Mouse (Mus musculus): ENCODE measurements around the gene Clip2.

Clip2 gene

GRCm38 (mm10) chr5:134510266-134510665, 42.0 kb downstream of the Clip2 start:
- peaks cover 6% of the 10 kb centered on the region for H3K27me3 ChIP-seq (ENCODE audit: insufficient read depth, low read length)
- H3K4me3 ChIP-seq (replicated peaks; ENCODE audit: low read length) = no peak overlapping the region
- TF ChIP-seq NANOG (IDR thresholded peaks at IDR 0.05; ENCODE audit: borderline replicate concordance, low read length) = no peak
- TF ChIP-seq POU5F1 (IDR thresholded peaks at IDR 0.05; ENCODE audit: borderline replicate concordance, low read length) = no peak
- no peak for TF ChIP-seq CTCF (conservative IDR thresholded peaks at IDR 0.05; ENCODE audit: low read length)
- 0 out of 2 replicates have a peak, but pooled peaks cover 7% of the 10 kb centered on the region for H3K9me3 ChIP-seq (ENCODE audit: low read length)
- peaks cover 24% of the 10 kb centered on the region; the same call in 1 of the 2 replicates for H3K36me3 ChIP-seq (ENCODE audit: insufficient read depth, low read length)
- peaks cover 27% of the 10 kb centered on the region for H3K4me1 ChIP-seq (replicated peaks; ENCODE audit: low read depth, low read length)

- Histone ChIP-seq H3K4me3 (replicated peaks; ENCODE audit: low read length) (no peak overlapping the region), H3K36me3 (ENCODE audit: insufficient read depth, low read length) (peaks cover 23% of the 10 kb centered on the region; the same call in 1 of the 2 replicates), H3K9me3 (ENCODE audit: low read length) (0 out of 2 replicates have a peak, but pooled peaks cover 7% of the 10 kb centered on the region), H3K4me1 (replicated peaks; ENCODE audit: low read depth, low read length) (peaks cover 32% of the 10 kb centered on the region), H3K27me3 (ENCODE audit: insufficient read depth, low read length) (peaks cover 19% of the 10 kb centered on the region)
- TF ChIP-seq POU5F1 (IDR thresholded peaks at IDR 0.05; ENCODE audit: borderline replicate concordance, low read length) (no peak), CTCF (conservative IDR thresholded peaks at IDR 0.05; ENCODE audit: low read length) (no peak), NANOG (IDR thresholded peaks at IDR 0.05; ENCODE audit: borderline replicate concordance, low read length) (no peak)
These were observed 43.3 kb downstream of the Clip2 start for GRCm38 (mm10) chr5:134508965-134509364.

DNA sequence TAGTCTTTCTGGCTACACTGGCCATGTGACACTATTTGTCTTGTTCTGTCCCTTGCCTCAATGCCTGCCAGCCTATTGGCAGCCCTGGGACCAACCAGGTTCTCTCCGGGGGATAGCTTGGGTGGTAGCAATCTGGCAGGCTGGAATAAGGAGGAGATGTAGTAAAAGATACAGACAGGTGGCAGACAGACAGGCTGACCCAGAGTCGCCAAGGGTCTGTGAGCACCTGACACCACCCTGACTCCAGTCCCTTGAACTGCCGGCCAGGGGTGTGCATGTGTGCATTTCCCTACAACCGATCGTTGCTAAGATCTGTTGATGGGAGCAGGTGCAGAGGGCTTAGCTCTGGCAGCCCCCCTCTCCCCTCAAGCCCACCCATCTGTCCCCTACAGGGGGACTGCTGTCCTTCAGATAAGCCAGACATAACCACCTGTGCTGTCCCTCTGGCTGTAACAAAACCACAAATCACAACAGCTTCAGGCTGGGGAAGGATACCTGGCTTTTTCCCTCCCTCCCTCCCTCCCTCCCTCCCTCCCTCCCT, 44.3 kb downstream of the Clip2 start:
- no peak overlapping the region for H3K4me3 ChIP-seq (replicated peaks; ENCODE audit: low read length)
- H3K36me3 ChIP-seq (ENCODE audit: insufficient read depth, low read length) = peaks cover 20% of the 10 kb centered on the region; the same call in 1 of the 2 replicates

GRCm38 (mm10) chr5:134507307-134507706, 44.9 kb downstream of the Clip2 start:
- Histone ChIP-seq H3K4me3 (replicated peaks; ENCODE audit: low read length) (no peak overlapping the region), H3K4me1 (replicated peaks; ENCODE audit: low read depth, low read length) (peaks cover 42% of the 10 kb centered on the region), H3K9me3 (ENCODE audit: low read length) (0 out of 2 replicates have a peak, but pooled peaks cover 7% of the 10 kb centered on the region), H3K27me3 (ENCODE audit: insufficient read depth, low read length) (peaks cover 30% of the 10 kb centered on the region), H3K36me3 (ENCODE audit: insufficient read depth, low read length) (peaks cover 20% of the 10 kb centered on the region; the same call in 1 of the 2 replicates)
- no peak for TF ChIP-seq NANOG (IDR thresholded peaks at IDR 0.05; ENCODE audit: borderline replicate concordance, low read length)
- TF ChIP-seq CTCF (conservative IDR thresholded peaks at IDR 0.05; ENCODE audit: low read length) = peak; percentile 71
- no peak for TF ChIP-seq POU5F1 (IDR thresholded peaks at IDR 0.05; ENCODE audit: borderline replicate concordance, low read length)

More for the DNA sequence above, 44.3 kb downstream of the Clip2 start:
- H3K27me3 ChIP-seq (ENCODE audit: insufficient read depth, low read length) = peaks cover 28% of the 10 kb centered on the region
- H3K4me1 ChIP-seq (replicated peaks; ENCODE audit: low read depth, low read length) = peaks cover 37% of the 10 kb centered on the region
- H3K9me3 ChIP-seq (ENCODE audit: low read length) = 0 out of 2 replicates have a peak, but pooled peaks cover 7% of the 10 kb centered on the region
- TF ChIP-seq POU5F1 (IDR thresholded peaks at IDR 0.05; ENCODE audit: borderline replicate concordance, low read length) (no peak), NANOG (IDR thresholded peaks at IDR 0.05; ENCODE audit: borderline replicate concordance, low read length) (no peak), CTCF (conservative IDR thresholded peaks at IDR 0.05; ENCODE audit: low read length) (no peak)

DNA sequence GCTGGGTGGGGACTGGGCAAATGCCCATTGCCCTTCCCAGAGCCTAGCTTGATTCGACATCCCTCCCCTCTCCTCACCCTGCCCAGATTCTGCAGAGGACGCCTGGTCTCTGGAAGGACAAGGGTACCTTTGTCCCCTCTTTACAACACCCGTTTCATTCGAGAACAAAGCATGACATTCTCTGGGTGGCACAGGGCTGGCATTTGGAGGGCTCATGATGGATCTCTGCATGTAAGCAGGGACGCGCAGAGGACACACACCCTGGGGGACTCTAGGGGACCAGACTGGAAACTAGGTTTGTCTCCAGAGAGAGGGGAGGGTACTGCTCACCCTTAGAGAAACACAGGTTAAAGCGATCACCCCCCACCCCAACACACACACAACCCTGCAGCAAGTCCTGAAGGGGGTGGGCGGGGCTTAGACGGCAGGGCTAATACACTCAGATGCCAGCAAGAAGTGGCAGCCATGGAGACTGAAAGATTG, 46.4 kb downstream of the Clip2 start:
- Histone ChIP-seq H3K36me3 (ENCODE audit: insufficient read depth, low read length) (peaks cover 20% of the 10 kb centered on the region; the same call in 1 of the 2 replicates), H3K4me1 (replicated peaks; ENCODE audit: low read depth, low read length) (peaks cover 47% of the 10 kb centered on the region), H3K9me3 (ENCODE audit: low read length) (peaks cover 7% of the 10 kb centered on the region; the same call in 1 of the 2 replicates), H3K4me3 (replicated peaks; ENCODE audit: low read length) (no peak overlapping the region), H3K27me3 (ENCODE audit: insufficient read depth, low read length) (peaks cover 30% of the 10 kb centered on the region)
- TF ChIP-seq CTCF (conservative IDR thresholded peaks at IDR 0.05; ENCODE audit: low read length) (no peak), NANOG (IDR thresholded peaks at IDR 0.05; ENCODE audit: borderline replicate concordance, low read length) (no peak), POU5F1 (IDR thresholded peaks at IDR 0.05; ENCODE audit: borderline replicate concordance, low read length) (no peak)

DNA sequence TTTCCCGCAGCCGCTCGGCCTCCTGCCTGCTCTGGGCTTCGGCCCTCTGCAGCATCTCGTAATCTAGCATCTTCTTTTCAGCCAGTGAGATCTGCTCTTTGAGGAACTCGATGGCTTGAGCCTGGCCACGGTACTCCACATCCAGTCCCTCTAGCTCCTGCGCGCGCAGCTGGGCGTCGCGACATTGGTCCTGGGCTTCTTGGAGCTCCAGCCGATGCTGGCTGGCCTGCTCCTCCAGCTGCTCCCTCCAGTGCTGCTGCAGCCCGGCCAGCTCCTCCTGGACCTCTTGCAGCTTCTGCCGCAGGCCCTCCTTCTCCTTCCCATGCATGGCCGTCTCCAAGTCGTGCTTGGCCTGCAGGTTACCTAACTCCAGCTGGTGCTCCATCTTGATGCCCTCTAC, 49.6 kb downstream of the Clip2 start:
- Histone ChIP-seq H3K4me3 (replicated peaks; ENCODE audit: low read length) (peak overlapping the region; percentile 65), H3K27me3 (ENCODE audit: insufficient read depth, low read length) (peaks cover 30% of the 10 kb centered on the region), H3K4me1 (replicated peaks; ENCODE audit: low read depth, low read length) (peaks cover 43% of the 10 kb centered on the region), H3K9me3 (ENCODE audit: low read length) (no peaks in the 10 kb centered on the region; the same call in 1 of the 2 replicates), H3K36me3 (ENCODE audit: insufficient read depth, low read length) (no peaks in the 10 kb centered on the region)
- TF ChIP-seq NANOG (IDR thresholded peaks at IDR 0.05; ENCODE audit: borderline replicate concordance, low read length) (no peak), POU5F1 (IDR thresholded peaks at IDR 0.05; ENCODE audit: borderline replicate concordance, low read length) (no peak), CTCF (conservative IDR thresholded peaks at IDR 0.05; ENCODE audit: low read length) (no peak)

DNA sequence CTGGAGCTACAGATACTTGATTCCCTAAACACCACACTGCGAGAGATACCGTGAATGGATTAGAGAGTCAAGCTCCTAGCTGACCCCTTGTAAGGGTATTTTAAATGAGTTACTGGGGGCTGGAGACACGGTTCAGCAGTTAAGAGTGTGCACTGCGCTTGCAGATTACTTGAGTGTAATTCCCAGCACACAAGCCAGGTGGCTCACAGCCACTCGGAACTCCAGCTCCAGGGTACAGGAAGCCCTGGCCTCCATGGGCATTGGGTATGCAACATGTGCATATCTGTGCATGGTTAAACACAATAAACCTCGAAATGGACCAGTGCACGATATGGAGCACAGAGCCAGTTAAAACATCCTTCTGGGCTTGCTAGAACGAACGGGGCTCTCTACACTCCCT, 50.8 kb downstream of the Clip2 start:
- Histone ChIP-seq H3K4me1 (replicated peaks; ENCODE audit: low read depth, low read length) (peaks cover 37% of the 10 kb centered on the region), H3K27me3 (ENCODE audit: insufficient read depth, low read length) (peaks cover 30% of the 10 kb centered on the region), H3K4me3 (replicated peaks; ENCODE audit: low read length) (no peak overlapping the region), H3K36me3 (ENCODE audit: insufficient read depth, low read length) (0 out of 2 replicates have a peak, but pooled peaks cover 2% of the 10 kb centered on the region), H3K9me3 (ENCODE audit: low read length) (no peaks in the 10 kb centered on the region; the same call in 1 of the 2 replicates)
- TF ChIP-seq CTCF (conservative IDR thresholded peaks at IDR 0.05; ENCODE audit: low read length) (peak; percentile 18; the same call in 1 of the 2 replicates), NANOG (IDR thresholded peaks at IDR 0.05; ENCODE audit: borderline replicate concordance, low read length) (no peak)

DNA sequence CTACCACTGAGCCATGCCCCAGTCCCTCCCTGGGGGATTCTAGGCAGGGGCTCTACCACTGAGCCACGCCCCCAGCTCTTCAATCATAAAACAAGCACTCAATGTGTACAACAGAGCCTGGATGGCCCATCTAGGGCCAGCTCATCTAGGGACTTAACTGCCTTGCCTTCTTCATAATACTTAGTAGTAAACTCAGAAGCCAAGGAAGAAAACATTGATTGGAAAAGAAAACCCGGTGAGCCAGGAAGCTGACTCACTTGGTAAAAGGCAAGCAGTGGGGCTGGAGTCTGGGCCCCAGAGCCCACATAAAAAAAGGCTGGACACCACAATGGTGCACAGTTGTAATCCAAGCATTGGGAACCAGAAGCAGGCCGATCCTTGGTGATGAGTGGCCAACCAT, 51.6 kb downstream of the Clip2 start:
- Histone ChIP-seq H3K27me3 (ENCODE audit: insufficient read depth, low read length) (peaks cover 29% of the 10 kb centered on the region), H3K4me3 (replicated peaks; ENCODE audit: low read length) (no peak overlapping the region), H3K9me3 (ENCODE audit: low read length) (no peaks in the 10 kb centered on the region; the same call in 1 of the 2 replicates), H3K4me1 (replicated peaks; ENCODE audit: low read depth, low read length) (peaks cover 37% of the 10 kb centered on the region), H3K36me3 (ENCODE audit: insufficient read depth, low read length) (0 out of 2 replicates have a peak, but pooled peaks cover 6% of the 10 kb centered on the region)
- TF ChIP-seq POU5F1 (IDR thresholded peaks at IDR 0.05; ENCODE audit: borderline replicate concordance, low read length) (no peak), CTCF (conservative IDR thresholded peaks at IDR 0.05; ENCODE audit: low read length) (no peak), NANOG (IDR thresholded peaks at IDR 0.05; ENCODE audit: borderline replicate concordance, low read length) (no peak)

Data from E14TG2a.4 (cell line).